Mouse (Mus musculus): ENCODE measurements around the gene Neu3. TPM values are rescaled to one million over a fixed set of nuclear protein-coding genes. Genes with fewer than 3 reads are reported as not detected.

The Neu3 gene
- polyA plus RNA-seq (2014; fragmentation: Illumina TruSeq; extraction: RNeasy Lipid Tissue Mini Kit (QIAGEN cat#74804); ENCODE audit: low read depth, low replicate concordance) = 3.4 TPM

GRCm38 (mm10) chr7:99828083-99828570 lies at the start of gene Neu3:
Gene Neu3, minus strand, starts transcription at chr7:99828417.

GRCm38 (mm10) chr7:99863362-99863761 lies 35.1 kb upstream of the Neu3 start, which contains the start of gene Spcs2:
Gene Spcs2, minus strand, starts transcription at chr7:99863462.

DNA sequence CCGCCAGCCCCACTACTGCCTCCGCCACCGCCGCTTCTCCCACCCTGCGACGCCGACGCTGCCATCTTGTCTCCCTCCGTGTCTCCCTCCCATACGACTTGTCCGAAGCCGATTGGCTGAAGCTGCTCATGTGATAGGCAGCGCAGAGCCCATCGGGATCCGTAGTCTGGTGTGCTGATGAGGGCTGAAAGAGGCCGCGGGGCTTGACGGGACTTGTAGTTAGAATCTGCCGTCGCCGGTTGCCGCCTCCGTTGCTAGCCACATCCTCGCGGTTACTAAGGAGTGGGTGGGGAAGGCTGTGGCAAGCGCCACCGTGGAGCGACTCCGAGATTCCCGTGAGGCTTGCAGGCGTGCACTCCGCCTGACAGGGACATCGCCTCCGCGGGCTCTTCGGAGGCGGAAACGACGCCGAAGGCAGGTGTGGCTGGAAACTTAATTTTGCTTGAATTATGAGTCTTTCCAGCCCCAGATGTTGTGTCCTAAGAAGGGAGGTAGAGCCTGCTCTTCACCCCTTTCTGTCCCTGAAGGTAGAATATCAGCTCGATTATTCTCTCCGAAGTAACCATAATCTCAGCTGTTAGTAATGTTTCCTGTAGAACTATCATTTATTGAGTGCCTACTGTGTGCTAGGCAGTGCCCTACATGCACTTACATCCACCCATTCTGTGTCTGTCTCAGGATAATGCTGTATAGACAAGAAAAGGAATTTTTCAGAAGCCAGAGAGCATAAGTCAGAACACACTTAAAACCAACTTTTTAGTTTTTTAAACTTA lies 30.8 kb upstream of the Neu3 start, which contains the start of gene Xrra1:
Gene Xrra1, plus strand, starts transcription at position 304 of the 773 bp plus-strand sequence.

GRCm38 (mm10) chr7:99763207-99763606 lies 65.0 kb downstream of the Neu3 start, which contains the start of gene Olfr521:
Gene Olfr521, plus strand, starts transcription at chr7:99763507.

Other genes starting within 250 kb of the Neu3 start
- gene Tpbgl, start 201.3 kb downstream of the Neu3 start, polyA plus RNA-seq (2014; fragmentation: Illumina TruSeq; extraction: RNeasy Lipid Tissue Mini Kit (QIAGEN cat#74804); ENCODE audit: low read depth, low replicate concordance) = 11.3 TPM
- gene Slco2b1, start 117.1 kb downstream of the Neu3 start, polyA plus RNA-seq (2014; fragmentation: Illumina TruSeq; extraction: RNeasy Lipid Tissue Mini Kit (QIAGEN cat#74804); ENCODE audit: low read depth, low replicate concordance) = 14.8 TPM
- not detected for gene Olfr520, start 98.1 kb downstream of the Neu3 start, polyA plus RNA-seq (2014; fragmentation: Illumina TruSeq; extraction: RNeasy Lipid Tissue Mini Kit (QIAGEN cat#74804); ENCODE audit: low read depth, low replicate concordance)
- not detected for gene Olfr521, start 64.9 kb downstream of the Neu3 start, polyA plus RNA-seq (2014; fragmentation: Illumina TruSeq; extraction: RNeasy Lipid Tissue Mini Kit (QIAGEN cat#74804); ENCODE audit: low read depth, low replicate concordance)
- 0.29 TPM for gene Xrra1, start 30.7 kb upstream of the Neu3 start, polyA plus RNA-seq (2014; fragmentation: Illumina TruSeq; extraction: RNeasy Lipid Tissue Mini Kit (QIAGEN cat#74804); ENCODE audit: low read depth, low replicate concordance)
- 329 TPM for gene Spcs2, start 35.0 kb upstream of the Neu3 start, polyA plus RNA-seq (2014; fragmentation: Illumina TruSeq; extraction: RNeasy Lipid Tissue Mini Kit (QIAGEN cat#74804); ENCODE audit: low read depth, low replicate concordance)
- gene Rnf169, start 152.0 kb upstream of the Neu3 start, polyA plus RNA-seq (2014; fragmentation: Illumina TruSeq; extraction: RNeasy Lipid Tissue Mini Kit (QIAGEN cat#74804); ENCODE audit: low read depth, low replicate concordance) = 11.3 TPM
- not detected for gene Chrdl2, start 177.8 kb upstream of the Neu3 start, polyA plus RNA-seq (2014; fragmentation: Illumina TruSeq; extraction: RNeasy Lipid Tissue Mini Kit (QIAGEN cat#74804); ENCODE audit: low read depth, low replicate concordance)